9 mouse cellular contexts compared by ENCODE assay signal in the genomic region with DNA sequence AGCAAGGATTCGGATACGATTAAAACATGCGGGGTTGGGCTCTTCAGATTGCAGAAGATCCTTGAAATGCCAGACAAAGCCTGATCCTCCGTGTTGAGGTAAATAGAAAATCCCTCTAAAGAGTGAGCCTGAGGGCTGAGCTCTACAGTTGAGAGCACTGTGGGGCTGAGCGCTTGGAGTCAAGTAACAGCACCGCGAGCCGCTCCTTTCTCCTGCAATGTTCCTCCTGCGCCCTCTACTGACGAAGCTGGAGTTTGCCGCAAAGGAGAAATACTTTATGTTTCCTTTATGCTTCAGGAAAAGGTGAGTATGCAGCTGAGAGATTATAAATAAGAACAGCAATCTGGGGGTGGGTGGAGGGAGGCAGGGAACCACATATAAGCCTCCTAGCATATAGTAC. TPM values are rescaled to one million over a fixed set of nuclear protein-coding genes. Genes with fewer than 3 reads are reported as not detected.
DNase-seq lines count a peak whose midpoint lies in the region; ATAC-seq and TF ChIP-seq lines count a peak whose summit lies in the region.
"Had no signal": no experiment of that assay in that cellular context is flagged by ENCODE, and none has a peak within 500 bp of the region (broad histone marks: within the 10 kb centered on the region; RNA-seq: fewer than 3 reads in every experiment).

No protein-coding gene starts in this region.

- H3K4me2 ChIP-seq in embryonic facial prominence, embryonic 14.5 days (ENCODE audit: low read depth, low read length): peak overlapping the region; percentile 27; the same call in 1 of the 2 replicates
- no peak overlapping the region for H3K4me2 ChIP-seq in lung, postnatal 0 days (replicated peaks; ENCODE audit: low read depth, low read length)
- H3K4me2 ChIP-seq: lung, embryonic 15.5 days had no signal

- peak; percentile 60 for TF ChIP-seq CTCF in G1E (IDR thresholded peaks at IDR 0.05; ENCODE audit: low read depth, low read length)
- TF ChIP-seq CTCF in bone marrow macrophage, adult 2 months (IDR thresholded peaks at IDR 0.05; ENCODE audit: low read depth, low read length): peak; percentile 78
- peak; percentile 95 for TF ChIP-seq CTCF in lung, postnatal 0 days (IDR thresholded peaks at IDR 0.05)

- no peaks in the 10 kb centered on the region for H3K36me3 ChIP-seq in G1E (replicated peaks)
- H3K36me3 ChIP-seq in embryonic facial prominence, embryonic 14.5 days (ENCODE audit: control insufficient read depth, insufficient read depth, low read length): no peaks in the 10 kb centered on the region
- no peaks in the 10 kb centered on the region for H3K36me3 ChIP-seq in lung, postnatal 0 days (ENCODE audit: insufficient read depth, low read length)
- H3K36me3 ChIP-seq: lung, embryonic 15.5 days had no signal

- no peak overlapping the region for H3K27ac ChIP-seq in bone marrow macrophage, adult 2 months (ENCODE audit: insufficient read depth, low read depth, low read length)
- no peak overlapping the region for H3K27ac ChIP-seq in embryonic facial prominence, embryonic 14.5 days (replicated peaks; ENCODE audit: low read depth, low read length)
- H3K27ac ChIP-seq in lung, postnatal 0 days (ENCODE audit: low read length): no peak overlapping the region
- H3K27ac ChIP-seq: lung, embryonic 15.5 days had no signal

- no peaks in the 10 kb centered on the region for H3K9me3 ChIP-seq in G1E (replicated peaks)
- no peaks in the 10 kb centered on the region for H3K9me3 ChIP-seq in embryonic facial prominence, embryonic 14.5 days (ENCODE audit: control insufficient read depth, low read length)
- no peaks in the 10 kb centered on the region for H3K9me3 ChIP-seq in lung, postnatal 0 days (ENCODE audit: low read length)
- H3K9me3 ChIP-seq: lung, embryonic 15.5 days had no signal

- no peak for TF ChIP-seq POLR2A in bone marrow macrophage, adult 2 months (IDR thresholded peaks at IDR 0.05; ENCODE audit: borderline replicate concordance, low read depth, low read length)

- no peak overlapping the region for H3K4me3 ChIP-seq in G1E (ENCODE audit: low read depth, low read length)
- no peak overlapping the region for H3K4me3 ChIP-seq in bone marrow macrophage, adult 2 months (ENCODE audit: insufficient read depth, low read length)
- no peak overlapping the region for H3K4me3 ChIP-seq in embryonic facial prominence, embryonic 14.5 days (ENCODE audit: low read depth, low read length)
- no peak overlapping the region for H3K4me3 ChIP-seq in lung, postnatal 0 days (ENCODE audit: low read depth, low read length)
- H3K4me3 ChIP-seq: lung, embryonic 15.5 days had no signal

- no peaks in the 10 kb centered on the region for H3K4me1 ChIP-seq in G1E (ENCODE audit: insufficient read depth, low read depth, low read length)
- H3K4me1 ChIP-seq in bone marrow macrophage, adult 2 months (ENCODE audit: control insufficient read depth, insufficient read depth, low read length): no peaks in the 10 kb centered on the region
- no peaks in the 10 kb centered on the region for H3K4me1 ChIP-seq in embryonic facial prominence, embryonic 14.5 days (ENCODE audit: control insufficient read depth, insufficient read depth, low read length)
- H3K4me1 ChIP-seq in lung, postnatal 0 days (ENCODE audit: insufficient read depth, low read depth, low read length): no peaks in the 10 kb centered on the region

- DNase-seq in G1E (ENCODE audit: low spot score): no peak
- DNase-seq in embryonic facial prominence, embryonic 14.5 days (ENCODE audit: low spot score): peak; percentile 89
- peak; percentile 79 for DNase-seq in heart, postnatal 4 days
- DNase-seq in layer of hippocampus, adult 11-12 months (ENCODE audit: low spot score): peak; percentile 77
- DNase-seq in lung, postnatal 0 days (ENCODE audit: low spot score): peak; percentile 77
- DNase-seq in retina, adult 2 months (ENCODE audit: low read depth, low spot score): peak; percentile 32
- DNase-seq in urinary bladder, postnatal 4 days (ENCODE audit: low spot score in 2 of 2): peak; percentile 40 to 74

- no peaks in the 10 kb centered on the region for H3K27me3 ChIP-seq in G1E (ENCODE audit: insufficient read depth, low read length)
- no peaks in the 10 kb centered on the region for H3K27me3 ChIP-seq in embryonic facial prominence, embryonic 14.5 days (replicated peaks; ENCODE audit: control insufficient read depth, insufficient read depth, low read length)
- no peaks in the 10 kb centered on the region for H3K27me3 ChIP-seq in lung, postnatal 0 days (replicated peaks; ENCODE audit: insufficient read depth, low read length)
- H3K27me3 ChIP-seq: lung, embryonic 15.5 days had no signal

- no peak for TF ChIP-seq EP300 in lung, postnatal 0 days (IDR thresholded peaks at IDR 0.05)

- H3K9ac ChIP-seq in embryonic facial prominence, embryonic 14.5 days (ENCODE audit: low read depth, low read length): no peak overlapping the region
- H3K9ac ChIP-seq in lung, postnatal 0 days (replicated peaks; ENCODE audit: low read depth): no peak overlapping the region
- H3K9ac ChIP-seq: lung, embryonic 15.5 days had no signal

- ATAC-seq in G1E (ENCODE audit: extremely low read depth, insufficient number of reproducible peaks, low FRiP score, poor library complexity, severe bottlenecking): no peak
- peak; percentile 82 for ATAC-seq in embryonic facial prominence, embryonic 14.5 days (ENCODE audit: low read depth)
- peak; percentile 47; the same call in 1 of the 2 replicates for ATAC-seq in lung, postnatal 0 days

- WGBS in embryonic facial prominence, embryonic 14.5 days: 13% methylated on average over 10 of the region's 11 CpGs
- 14% methylated on average over 11 of the region's 11 CpGs for WGBS in lung, postnatal 0 days

RNA-seq across cellular contexts. Expression of gene Qdpr, which starts 47.4 kb away (rescaled TPM):
- total RNA-seq in G1E (2014; fragmentation: Nextera tagmentation): 28.9 and 29.9 TPM in 2 replicates
- total RNA-seq in G1E (2017): 28.0 and 32.3 TPM in 2 replicates
- polyA plus RNA-seq in G1E (2012): 65.5 and 87.7 TPM in 2 replicates
- polyA plus RNA-seq in bone marrow macrophage, adult 2 months (2012; ENCODE audit: insufficient read depth, insufficient read length, missing spikeins): 80.2 and 89.8 TPM in 2 replicates
- polyA plus RNA-seq in embryonic facial prominence, embryonic 14.5 days (2014; fragmentation: Nextera tagmentation; extraction: Ambion mirVana): 122 and 125 TPM in 2 replicates
- total RNA-seq in heart, postnatal 4 days (2021): 10 to 100 TPM; 72.7 to 81.2 TPM
- polyA plus RNA-seq in lung, postnatal 0 days (2015; fragmentation: Nextera tagmentation; extraction: Ambion mirVana): 83.5 and 85.3 TPM in 2 replicates

RNA-seq across cellular contexts. Expression of gene Clrn2, which starts 50.9 kb away (rescaled TPM):
- total RNA-seq in G1E (2014; fragmentation: Nextera tagmentation): not detected in 2 replicates
- 0.33 TPM in 1 of 2 replicates, not detected in the other for total RNA-seq in G1E (2017)
- not detected in 2 replicates for polyA plus RNA-seq in G1E (2012)
- not detected in 2 replicates for polyA plus RNA-seq in bone marrow macrophage, adult 2 months (2012; ENCODE audit: insufficient read depth, insufficient read length, missing spikeins)
- 0.22 and 0.31 TPM in 2 replicates for polyA plus RNA-seq in embryonic facial prominence, embryonic 14.5 days (2014; fragmentation: Nextera tagmentation; extraction: Ambion mirVana)
- total RNA-seq in heart, postnatal 4 days (2021): not detected
- polyA plus RNA-seq in lung, postnatal 0 days (2015; fragmentation: Nextera tagmentation; extraction: Ambion mirVana): not detected in 2 replicates
- polyA plus RNA-seq: lung, embryonic 15.5 days had no signal
